Mouse (Mus musculus) kidney, embryonic 14.5 days (tissue): Measurements from ENCODE around the gene Olfm2. TPM values are rescaled to one million over a fixed set of nuclear protein-coding genes. Genes with fewer than 3 reads are reported as not detected.

Experiments used
- ATAC-seq: fragments of 200-750 bp; cut with Nextera tagmentation; 2 replicates; pipeline ENCODE4 v1.8.0; 2017; ENCODE audit warnings: moderate number of reproducible peaks, mild to moderate bottlenecking, moderate TSS enrichment, moderate library complexity; ENCODE audit not compliant: low FRiP score, low TSS enrichment
- H3K27ac ChIP-seq: fragments of 300-500 bp; sonication (generic); 2 replicates; pipeline ENCODE4 v1.5.1; 2014; ENCODE audit warnings: low read depth, mild to moderate bottlenecking, low read length, moderate library complexity, mixed read lengths
- H3K27me3 ChIP-seq: fragments of 300-500 bp; sonication (generic); 2 replicates; pipeline ENCODE4 v1.6.1; 2014; ENCODE audit warnings: mild to moderate bottlenecking, low read length; ENCODE audit not compliant: control insufficient read depth, insufficient read depth
- H3K36me3 ChIP-seq: fragments of 300-500 bp; sonication (generic); 2 replicates; pipeline ENCODE4 v1.6.1; 2014; ENCODE audit warnings: low read length, mixed read lengths; ENCODE audit not compliant: control insufficient read depth, insufficient read depth
- H3K4me1 ChIP-seq: fragments of 300-500 bp; sonication (generic); 2 replicates; pipeline ENCODE4 v1.6.1; 2014; ENCODE audit warnings: low read length, mixed read lengths; ENCODE audit not compliant: control insufficient read depth, insufficient read depth
- H3K4me2 ChIP-seq: fragments of 300-500 bp; sonication (generic); replicated peaks from 2 replicates; pipeline ENCODE4 v1.6.1; 2014; ENCODE audit warnings: low read depth, mild to moderate bottlenecking, low read length
- H3K4me3 ChIP-seq: fragments of 300-500 bp; sonication (generic); 2 replicates; pipeline ENCODE4 v1.5.1; 2014; ENCODE audit warnings: mild to moderate bottlenecking, low read length
- H3K9ac ChIP-seq: fragments of 300-500 bp; sonication (generic); 2 replicates; pipeline ENCODE4 v1.6.1; 2014; ENCODE audit warnings: low read depth, mild to moderate bottlenecking, low read length, moderate library complexity
- H3K9me3 ChIP-seq: fragments of 300-500 bp; sonication (generic); 2 replicates; pipeline ENCODE4 v1.6.1; 2016; ENCODE audit warnings: low read length; ENCODE audit not compliant: control insufficient read depth
- WGBS: fragments of 180-500 bp; shearing (Covaris S2); extraction: QIAGEN DNeasy Blood & Tissue Kit; methylation state at CpG from one replicate; pipeline ENCODE4 v1.1.7; 2014; 5-methylcytosine and 5-hydroxymethylcytosine counted together
- polyA plus RNA-seq: library from polyadenylated mRNA; unstranded; fragments of >200 nt; fragmentation: Nextera tagmentation; extraction: Ambion mirVana; gene quantifications from 2 replicates; pipeline ENCODE4 v1.2.1, GENCODE M21; 2014

The Olfm2 gene
- polyA plus RNA-seq, 1 experiment from 2014 or later, result 5.1 TPM

DNA sequence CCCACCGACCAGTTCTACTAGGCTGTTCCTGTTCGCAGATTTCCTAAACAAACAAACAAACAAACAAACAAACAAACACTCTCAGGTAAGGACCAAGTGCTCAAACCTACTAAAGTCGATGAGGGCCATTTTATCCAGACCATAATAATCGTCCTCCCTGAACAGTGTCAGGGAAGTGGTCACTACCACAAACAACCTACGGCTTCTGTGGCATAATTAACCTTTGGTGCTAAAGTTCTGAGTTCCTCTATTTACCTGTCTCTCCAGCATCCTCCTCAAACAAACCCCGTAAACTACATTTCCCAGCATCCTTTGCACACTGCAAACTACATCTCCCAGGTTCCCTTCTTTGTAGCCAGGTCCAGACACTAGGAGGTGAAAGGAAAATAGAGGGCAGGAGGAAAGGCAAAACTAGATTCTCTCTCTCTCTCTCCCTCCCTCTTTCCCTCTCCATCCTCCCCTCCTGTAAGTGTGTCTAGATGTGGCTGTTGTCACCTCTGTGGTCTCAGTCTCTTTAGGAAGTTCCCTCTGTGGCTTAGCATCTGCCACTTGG lies 5.4 kb upstream of the Olfm2 start:
- Histone ChIP-seq H3K4me1 (no peaks in the 10 kb centered on the region), H3K9me3 (no peaks in the 10 kb centered on the region), H3K4me3 (no peak overlapping the region), H3K4me2 (no peak overlapping the region), H3K36me3 (no peaks in the 10 kb centered on the region), H3K27me3 (peaks cover 9% of the 10 kb centered on the region; the same call in 1 of the 2 replicates), H3K27ac (no peak overlapping the region), H3K9ac (no peak overlapping the region)
- ATAC-seq, result peak; percentile 53; the same call in 1 of the 2 replicates
- WGBS, result 55% methylated on average over 6 of the region's 6 CpGs

DNA sequence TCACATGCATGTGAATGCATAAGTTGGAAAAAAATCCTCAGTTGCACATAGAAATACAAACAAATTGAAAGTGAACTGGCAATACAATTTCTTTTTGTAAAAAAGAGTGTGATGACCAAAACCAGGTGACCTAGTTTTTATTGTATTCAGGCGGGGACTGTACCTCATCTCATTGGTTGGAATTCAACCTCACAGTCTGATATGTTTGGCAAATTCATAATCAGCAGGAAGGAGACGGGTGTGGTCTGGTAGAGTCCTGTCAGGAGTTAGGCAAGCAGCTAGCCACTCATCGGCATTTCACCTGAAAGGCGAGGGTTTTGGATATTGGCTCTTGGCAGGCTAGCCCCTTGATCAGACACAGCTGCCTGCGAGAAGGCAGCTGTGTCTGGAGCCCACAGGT lies 3.1 kb upstream of the Olfm2 start:
- ATAC-seq, result no peak
- no peak overlapping the region for H3K27ac ChIP-seq
- no peak overlapping the region for H3K4me2 ChIP-seq
- 77% methylated on average over 5 of the region's 5 CpGs for WGBS
- no peak overlapping the region for H3K4me3 ChIP-seq
- no peaks in the 10 kb centered on the region for H3K36me3 ChIP-seq
- H3K9ac ChIP-seq, result no peak overlapping the region
- H3K27me3 ChIP-seq, result peaks cover 31% of the 10 kb centered on the region
- no peaks in the 10 kb centered on the region for H3K9me3 ChIP-seq
- H3K4me1 ChIP-seq, result no peaks in the 10 kb centered on the region

DNA sequence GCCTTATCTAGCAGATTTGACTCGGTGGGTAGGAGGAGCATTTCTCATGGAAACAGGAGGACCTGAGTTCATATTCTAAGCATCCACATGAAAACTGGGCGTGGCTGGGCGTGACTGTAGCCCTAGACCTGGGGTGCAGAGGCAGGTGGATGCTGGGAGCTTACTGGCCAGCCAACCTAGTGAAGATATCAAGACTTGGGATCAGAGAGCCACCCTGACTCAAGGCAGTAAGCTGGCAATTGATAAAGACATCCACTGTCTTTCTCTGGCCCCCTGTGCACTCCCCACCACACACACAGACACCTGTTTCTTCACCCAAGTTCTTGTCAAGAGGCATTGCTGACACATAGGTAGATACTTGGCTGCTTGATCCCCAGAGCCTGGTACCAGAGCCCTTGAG lies 2.4 kb upstream of the Olfm2 start:
- Histone ChIP-seq H3K4me2 (no peak overlapping the region), H3K9ac (no peak overlapping the region), H3K27ac (no peak overlapping the region), H3K4me1 (no peaks in the 10 kb centered on the region), H3K36me3 (no peaks in the 10 kb centered on the region), H3K27me3 (peaks cover 38% of the 10 kb centered on the region), H3K4me3 (no peak overlapping the region), H3K9me3 (no peaks in the 10 kb centered on the region)
- ATAC-seq, result no peak
- WGBS, result 69% methylated on average over 3 of the region's 3 CpGs

DNA sequence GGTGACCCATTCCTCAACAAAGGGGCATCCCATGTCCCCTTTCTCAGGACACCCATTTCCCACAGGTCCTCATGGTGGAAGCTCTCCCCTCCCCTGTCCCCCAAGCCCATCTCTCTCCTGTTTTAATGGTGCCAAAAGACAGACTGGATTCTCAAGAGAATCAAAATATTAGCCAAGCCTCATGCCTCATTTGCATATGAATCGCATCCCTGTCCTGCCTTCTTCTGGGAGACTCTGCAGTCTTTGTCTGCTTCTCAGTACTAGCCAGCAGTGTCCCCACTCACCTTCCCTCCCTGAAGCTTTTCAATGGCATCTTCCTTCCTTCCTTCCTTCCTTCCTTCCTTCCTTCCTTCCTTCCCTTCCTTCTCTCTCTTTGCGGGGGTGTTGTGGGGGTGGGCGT lies 1.5 kb upstream of the Olfm2 start:
- WGBS, result 15% methylated on average over 3 of the region's 3 CpGs
- H3K4me3 ChIP-seq, result no peak overlapping the region
- H3K36me3 ChIP-seq, result no peaks in the 10 kb centered on the region
- H3K4me2 ChIP-seq, result no peak overlapping the region
- no peak overlapping the region for H3K27ac ChIP-seq
- H3K9me3 ChIP-seq, result no peaks in the 10 kb centered on the region
- H3K27me3 ChIP-seq, result peaks cover 41% of the 10 kb centered on the region
- ATAC-seq, result no peak
- H3K4me1 ChIP-seq, result no peaks in the 10 kb centered on the region
- no peak overlapping the region for H3K9ac ChIP-seq

DNA sequence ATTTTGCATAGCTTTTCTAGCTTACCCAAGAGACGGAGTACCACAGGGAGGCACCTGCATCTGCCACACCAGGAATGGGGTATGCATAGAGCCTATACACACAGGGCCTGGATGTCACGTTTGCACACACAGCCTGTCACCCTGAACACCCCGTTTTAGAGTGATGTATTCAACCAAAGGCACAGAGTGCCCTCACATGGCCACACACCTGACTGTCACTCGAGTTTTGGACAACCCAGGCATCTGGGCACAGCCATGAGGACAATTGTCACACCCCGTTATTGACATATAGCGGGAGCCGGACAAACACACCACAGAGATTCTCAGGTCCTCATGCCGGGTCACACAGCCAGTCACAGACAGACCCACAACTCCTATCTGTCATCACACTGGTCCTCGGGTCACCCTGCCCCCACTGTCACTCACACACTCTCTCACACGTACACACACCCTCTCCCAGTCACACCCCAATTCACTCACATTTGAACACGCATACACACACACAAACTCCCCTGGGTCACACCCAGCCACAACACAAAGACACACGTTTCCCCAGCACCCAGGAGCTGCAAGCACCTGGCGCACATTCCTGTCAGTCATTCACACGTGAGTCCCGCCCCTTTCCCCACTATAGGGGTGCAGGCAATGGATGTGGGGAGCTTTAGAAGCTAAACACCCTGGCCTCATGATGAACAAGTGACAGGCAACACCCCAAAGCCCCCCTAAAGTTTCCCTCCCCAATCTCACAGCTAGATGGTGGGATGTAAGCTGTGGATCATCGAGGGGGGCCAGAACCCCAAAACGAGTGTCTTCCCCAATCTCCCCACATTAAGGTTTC lies 801 bp downstream of the Olfm2 start:
- Histone ChIP-seq H3K4me3 (peak overlapping the region; percentile 46), H3K9ac (peak overlapping the region; percentile 56), H3K27me3 (peaks cover 41% of the 10 kb centered on the region), H3K9me3 (no peaks in the 10 kb centered on the region), H3K36me3 (no peaks in the 10 kb centered on the region), H3K4me2 (peak overlapping the region; percentile 84), H3K27ac (no peak overlapping the region), H3K4me1 (no peaks in the 10 kb centered on the region)
- 9% methylated on average over 17 of the region's 17 CpGs for WGBS
- ATAC-seq, result peak; percentile 6; the same call in 1 of the 2 replicates

DNA sequence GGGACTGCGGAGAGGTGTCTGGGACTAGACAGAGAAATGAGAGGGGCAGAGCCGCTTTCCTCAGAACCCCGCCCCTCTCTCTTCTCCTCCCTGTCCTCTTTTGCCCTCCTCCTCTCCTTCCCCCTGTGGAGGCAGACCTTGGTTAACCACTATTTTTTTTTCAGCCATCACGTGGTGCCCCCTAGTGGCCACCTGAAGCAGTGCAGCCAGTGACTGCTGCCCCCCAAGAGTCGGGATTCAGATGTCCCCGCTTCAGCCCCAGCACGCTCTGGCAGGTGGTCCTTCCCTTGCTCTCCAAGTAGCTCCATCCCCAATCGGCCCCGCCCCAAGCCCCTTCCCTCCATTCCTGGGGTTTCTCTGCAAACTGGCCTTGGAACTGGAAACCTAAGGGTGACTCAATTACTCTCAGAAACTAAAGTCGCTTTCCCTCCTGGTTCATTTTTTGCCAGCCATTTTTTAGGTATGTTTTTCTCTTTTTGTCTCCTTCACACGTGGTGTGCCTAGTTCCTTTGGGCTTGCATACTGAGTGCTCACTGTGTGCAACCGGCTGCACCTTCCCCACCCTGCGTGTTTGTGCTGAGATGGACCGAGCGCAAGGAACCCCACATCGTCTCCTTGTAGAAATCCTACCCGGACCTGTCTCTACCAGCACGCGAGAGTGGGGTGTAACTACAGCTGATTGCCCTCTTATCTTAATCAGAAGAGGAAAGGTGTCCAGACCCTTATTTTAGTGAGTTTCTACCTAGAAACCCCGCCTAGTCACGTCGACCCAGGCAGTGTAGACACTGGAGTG lies 2.0 kb downstream of the Olfm2 start:
- WGBS, result 11% methylated on average over 21 of the region's 22 CpGs
- Histone ChIP-seq H3K4me3 (no peak overlapping the region), H3K4me2 (no peak overlapping the region), H3K36me3 (no peaks in the 10 kb centered on the region), H3K27me3 (peaks cover 41% of the 10 kb centered on the region), H3K9ac (no peak overlapping the region), H3K27ac (no peak overlapping the region), H3K4me1 (no peaks in the 10 kb centered on the region), H3K9me3 (no peaks in the 10 kb centered on the region)
- ATAC-seq, result no peak

DNA sequence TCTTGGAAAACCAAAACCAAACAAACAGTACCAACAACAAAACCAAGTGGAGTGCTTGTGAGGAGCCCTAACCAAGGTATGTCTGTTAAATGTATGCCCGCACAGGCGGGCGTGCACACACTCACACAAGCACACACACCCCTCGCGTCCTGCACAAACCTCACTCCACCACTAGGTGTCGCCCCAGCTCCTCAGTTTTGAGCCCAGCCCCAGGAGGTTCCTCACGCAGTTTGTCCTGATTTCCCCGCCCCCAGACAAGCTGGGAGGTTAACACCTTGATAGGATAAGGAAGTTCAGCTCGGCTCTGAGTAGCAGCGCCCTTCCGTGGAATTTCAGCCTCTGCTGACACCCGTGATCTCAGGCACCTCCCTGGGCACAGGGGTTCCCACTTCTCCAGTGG lies 5.7 kb downstream of the Olfm2 start:
- Histone ChIP-seq H3K36me3 (no peaks in the 10 kb centered on the region), H3K4me3 (no peak overlapping the region), H3K27ac (no peak overlapping the region), H3K9ac (no peak overlapping the region), H3K4me1 (no peaks in the 10 kb centered on the region), H3K27me3 (peaks cover 21% of the 10 kb centered on the region), H3K9me3 (no peaks in the 10 kb centered on the region), H3K4me2 (peak overlapping the region; percentile 19; the same call in 1 of the 2 replicates)
- ATAC-seq, result peak; percentile 84
- 2% methylated on average over 12 of the region's 12 CpGs for WGBS

DNA sequence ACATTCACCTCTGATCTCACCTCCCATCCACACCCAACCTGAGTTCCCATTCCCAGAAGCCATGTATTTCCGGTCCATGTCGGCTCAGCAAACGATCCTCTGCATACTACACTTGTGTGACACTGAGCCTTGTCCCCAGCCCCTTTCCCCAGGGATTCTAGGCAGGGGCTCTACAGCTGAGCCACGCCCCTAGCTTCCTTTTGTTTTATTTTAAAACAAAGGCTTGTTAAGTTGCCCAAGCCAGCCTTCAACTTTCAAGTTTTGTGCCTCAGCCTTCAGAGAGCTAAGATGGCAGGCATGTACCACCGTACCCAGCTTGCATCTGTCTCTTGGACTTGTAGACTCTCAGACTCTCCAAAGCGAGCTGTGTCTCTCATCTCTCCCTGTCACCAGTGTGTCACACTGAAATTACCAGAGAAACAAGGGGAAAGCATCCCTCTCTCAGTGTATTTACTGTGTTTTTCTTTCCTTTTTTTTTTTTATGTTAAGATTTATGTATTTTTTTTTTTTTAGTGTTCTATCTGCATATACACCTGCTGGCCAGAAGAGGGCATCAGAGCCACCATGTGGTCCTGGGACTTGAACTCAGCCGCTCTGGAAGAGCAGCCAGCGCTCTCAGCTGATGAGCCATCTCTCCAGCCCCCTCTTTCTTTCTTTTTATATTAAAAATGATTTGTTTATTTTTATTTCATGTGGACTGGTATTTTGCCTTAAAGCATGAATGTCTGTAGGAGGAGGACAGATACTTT lies 7.7 kb downstream of the Olfm2 start:
- Histone ChIP-seq H3K27me3 (peaks cover 2% of the 10 kb centered on the region; the same call in 1 of the 2 replicates), H3K9ac (no peak overlapping the region), H3K4me2 (no peak overlapping the region), H3K4me3 (no peak overlapping the region), H3K36me3 (no peaks in the 10 kb centered on the region), H3K4me1 (no peaks in the 10 kb centered on the region), H3K9me3 (no peaks in the 10 kb centered on the region), H3K27ac (no peak overlapping the region)
- ATAC-seq, result no peak
- 47% methylated on average over 8 of the region's 8 CpGs for WGBS
